Mouse (Mus musculus): ENCODE results near the gene Kcnt1. TPM values are rescaled to one million over a fixed set of nuclear protein-coding genes. Genes with fewer than 3 reads are reported as not detected.

The Kcnt1 gene
- total and polyA plus RNA-seq, 2 experiments from 2014 or later, result 0.27 to 1.0 TPM

DNA sequence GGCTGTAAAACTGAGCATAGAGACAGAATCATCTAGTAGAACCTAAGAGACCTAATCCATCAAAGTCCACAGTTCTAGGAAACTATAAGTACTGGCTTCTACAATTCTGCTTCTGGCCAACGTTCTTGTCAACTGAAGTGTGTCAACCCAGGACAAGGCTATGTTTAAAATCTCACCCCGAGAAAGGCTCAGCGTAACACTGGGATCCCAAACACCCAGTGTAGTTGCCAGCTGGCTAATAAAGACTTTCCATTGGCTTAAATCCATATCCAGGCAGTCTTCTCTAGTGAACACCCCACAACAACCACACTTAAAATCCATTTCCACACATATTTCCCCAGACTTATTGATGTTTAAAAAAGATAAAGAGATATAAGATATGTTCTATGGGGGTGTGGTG lies 32.7 kb upstream of the Kcnt1 start:
- Histone ChIP-seq H3K36me3 (replicated peaks; ENCODE audit: control insufficient read depth, insufficient read depth, low read length) (no peaks in the 10 kb centered on the region), H3K27ac (ENCODE audit: low read depth) (no peak overlapping the region), H3K4me1 (ENCODE audit: control insufficient read depth, insufficient read depth) (no peaks in the 10 kb centered on the region), H3K4me3 (ENCODE audit: low read depth, low read length) (no peak overlapping the region), H3K4me2 (ENCODE audit: low read depth, low read length) (no peak overlapping the region), H3K27me3 (ENCODE audit: control insufficient read depth, insufficient read depth, low read length) (0 out of 2 replicates have a peak, but pooled peaks cover 9% of the 10 kb centered on the region), H3K9ac (replicated peaks; ENCODE audit: low read depth, low read length) (no peak overlapping the region), H3K9me3 (replicated peaks; ENCODE audit: control insufficient read depth, low read length) (no peaks in the 10 kb centered on the region)
- ATAC-seq (ENCODE audit: insufficient read depth, low read depth) (no peak), DNase-seq (ENCODE audit: low spot score) (no peak)
- no peak for TF ChIP-seq CTCF (IDR thresholded peaks at IDR 0.05; ENCODE audit: low read depth)
- 62% methylated on average over 3 of the region's 3 CpGs for WGBS

DNA sequence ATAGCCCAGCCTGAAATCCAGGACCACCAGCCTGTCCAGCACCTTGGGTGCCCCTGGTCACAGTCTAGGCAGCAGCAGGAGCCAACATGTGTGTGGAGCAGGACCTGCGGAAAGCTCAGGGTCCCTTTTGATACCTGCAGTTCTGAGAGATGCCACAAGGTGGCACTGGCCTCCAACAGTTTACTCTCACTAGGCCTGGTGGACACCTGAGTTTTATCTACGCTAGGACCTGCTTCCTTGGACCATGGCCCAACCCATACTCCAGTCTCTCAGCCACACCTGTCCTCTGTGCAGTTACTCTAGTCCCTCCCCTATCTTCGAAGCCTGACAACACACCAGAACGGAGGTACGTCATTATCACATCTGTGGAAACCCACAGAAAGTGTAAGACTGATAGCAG lies 27.2 kb upstream of the Kcnt1 start:
- H3K36me3 ChIP-seq (replicated peaks; ENCODE audit: control insufficient read depth, insufficient read depth, low read length), result no peaks in the 10 kb centered on the region
- DNase-seq (ENCODE audit: low spot score), result peak; percentile 48
- peaks cover 17% of the 10 kb centered on the region; the same call in 1 of the 2 replicates for H3K27me3 ChIP-seq (ENCODE audit: control insufficient read depth, insufficient read depth, low read length)
- no peaks in the 10 kb centered on the region for H3K9me3 ChIP-seq (replicated peaks; ENCODE audit: control insufficient read depth, low read length)
- no peak overlapping the region for H3K4me3 ChIP-seq (ENCODE audit: low read depth, low read length)
- H3K27ac ChIP-seq (ENCODE audit: low read depth), result no peak overlapping the region
- 41% methylated on average over 5 of the region's 5 CpGs for WGBS
- no peak for TF ChIP-seq EP300 (IDR thresholded peaks at IDR 0.05; ENCODE audit: low read depth)
- peak; percentile 86 for TF ChIP-seq CTCF (IDR thresholded peaks at IDR 0.05; ENCODE audit: low read depth)
- no peaks in the 10 kb centered on the region for H3K4me1 ChIP-seq (ENCODE audit: control insufficient read depth, insufficient read depth)
- no peak overlapping the region for H3K4me2 ChIP-seq (ENCODE audit: low read depth, low read length)
- peak; percentile 49; the same call in 1 of the 2 replicates for ATAC-seq (ENCODE audit: insufficient read depth, low read depth)
- no peak overlapping the region for H3K9ac ChIP-seq (replicated peaks; ENCODE audit: low read depth, low read length)

DNA sequence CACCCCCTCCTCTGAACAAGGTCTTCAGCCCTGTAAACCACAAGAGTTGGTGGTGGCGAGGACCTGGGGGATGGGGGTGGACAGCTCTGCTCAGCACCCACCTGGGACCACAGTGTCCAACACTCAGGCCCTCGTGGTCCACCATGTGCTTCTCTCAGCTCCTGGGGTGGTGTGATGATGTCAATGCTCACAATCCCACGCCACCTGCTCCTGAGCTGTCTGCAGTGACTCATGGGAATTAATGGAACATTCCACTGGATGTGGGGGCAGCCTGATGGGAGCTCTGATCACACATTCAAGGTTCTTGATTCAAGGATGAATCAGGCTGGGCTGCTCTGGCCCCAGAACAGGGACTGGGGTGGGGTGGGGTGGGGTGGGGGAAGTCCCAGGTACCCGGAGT lies 21.4 kb upstream of the Kcnt1 start:
- DNase-seq (ENCODE audit: low spot score), result no peak
- Histone ChIP-seq H3K9ac (replicated peaks; ENCODE audit: low read depth, low read length) (no peak overlapping the region), H3K4me3 (ENCODE audit: low read depth, low read length) (no peak overlapping the region), H3K27me3 (ENCODE audit: control insufficient read depth, insufficient read depth, low read length) (peaks cover 7% of the 10 kb centered on the region; the same call in 1 of the 2 replicates), H3K36me3 (replicated peaks; ENCODE audit: control insufficient read depth, insufficient read depth, low read length) (no peaks in the 10 kb centered on the region), H3K4me1 (ENCODE audit: control insufficient read depth, insufficient read depth) (no peaks in the 10 kb centered on the region), H3K9me3 (replicated peaks; ENCODE audit: control insufficient read depth, low read length) (no peaks in the 10 kb centered on the region), H3K27ac (ENCODE audit: low read depth) (no peak overlapping the region), H3K4me2 (ENCODE audit: low read depth, low read length) (no peak overlapping the region)
- TF ChIP-seq EP300 (IDR thresholded peaks at IDR 0.05; ENCODE audit: low read depth), result no peak
- TF ChIP-seq CTCF (IDR thresholded peaks at IDR 0.05; ENCODE audit: low read depth), result no peak
- no peak for ATAC-seq (ENCODE audit: insufficient read depth, low read depth)
- WGBS, result 48% methylated on average over 4 of the region's 4 CpGs

DNA sequence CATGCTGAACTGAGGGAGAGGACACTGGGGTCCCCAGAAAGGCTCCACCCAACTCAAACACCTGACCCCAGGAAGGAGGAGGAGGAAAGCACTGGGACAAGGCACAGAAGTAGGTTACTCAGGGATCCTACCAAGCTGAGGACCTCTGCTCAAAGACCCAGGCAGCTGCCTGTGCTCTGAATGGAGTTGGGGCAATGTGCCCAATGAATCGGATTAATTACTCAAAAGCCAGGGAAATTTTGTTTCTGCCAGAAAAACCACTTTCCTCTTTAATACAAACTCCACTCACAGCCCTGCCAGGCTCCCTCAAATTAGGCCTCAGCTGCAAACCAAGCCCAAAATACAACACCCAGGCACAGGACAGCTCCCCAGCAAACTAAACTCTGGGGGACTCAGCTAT lies 20.8 kb upstream of the Kcnt1 start:
- no peak for ATAC-seq (ENCODE audit: insufficient read depth, low read depth)
- H3K27ac ChIP-seq (ENCODE audit: low read depth), result no peak overlapping the region
- 41% methylated on average over 1 of the region's 1 CpGs for WGBS
- H3K36me3 ChIP-seq (replicated peaks; ENCODE audit: control insufficient read depth, insufficient read depth, low read length), result no peaks in the 10 kb centered on the region
- H3K9me3 ChIP-seq (replicated peaks; ENCODE audit: control insufficient read depth, low read length), result no peaks in the 10 kb centered on the region
- H3K4me2 ChIP-seq (ENCODE audit: low read depth, low read length), result no peak overlapping the region
- H3K27me3 ChIP-seq (ENCODE audit: control insufficient read depth, insufficient read depth, low read length), result peaks cover 7% of the 10 kb centered on the region; the same call in 1 of the 2 replicates
- DNase-seq (ENCODE audit: low spot score), result no peak
- no peak overlapping the region for H3K4me3 ChIP-seq (ENCODE audit: low read depth, low read length)
- H3K9ac ChIP-seq (replicated peaks; ENCODE audit: low read depth, low read length), result no peak overlapping the region
- no peak for TF ChIP-seq EP300 (IDR thresholded peaks at IDR 0.05; ENCODE audit: low read depth)
- no peak for TF ChIP-seq CTCF (IDR thresholded peaks at IDR 0.05; ENCODE audit: low read depth)
- H3K4me1 ChIP-seq (ENCODE audit: control insufficient read depth, insufficient read depth), result no peaks in the 10 kb centered on the region

DNA sequence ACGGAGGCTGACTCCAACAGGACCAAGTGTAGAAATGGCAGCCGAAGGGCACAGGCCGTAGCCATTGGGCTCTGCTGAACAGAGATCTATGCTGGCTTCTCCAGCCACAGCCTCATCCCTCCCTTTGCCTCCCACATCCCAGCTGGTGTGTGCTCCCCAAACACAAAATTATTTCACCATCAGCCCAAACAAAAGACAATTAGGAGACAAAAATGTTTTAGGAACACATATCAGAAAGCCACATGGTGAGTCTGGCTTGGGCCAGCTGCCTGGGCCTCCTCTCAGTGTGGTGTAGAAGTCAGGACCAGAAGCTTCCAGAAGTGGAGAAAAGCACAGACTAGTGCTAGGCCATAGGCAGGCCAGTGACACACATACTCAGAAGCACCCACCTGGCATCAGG lies 19.4 kb upstream of the Kcnt1 start:
- no peak overlapping the region for H3K9ac ChIP-seq (replicated peaks; ENCODE audit: low read depth, low read length)
- DNase-seq (ENCODE audit: low spot score) (no peak), ATAC-seq (ENCODE audit: insufficient read depth, low read depth) (no peak)
- H3K4me2 ChIP-seq (ENCODE audit: low read depth, low read length), result no peak overlapping the region
- WGBS, result 82% methylated on average over 3 of the region's 3 CpGs
- no peaks in the 10 kb centered on the region for H3K36me3 ChIP-seq (replicated peaks; ENCODE audit: control insufficient read depth, insufficient read depth, low read length)
- no peaks in the 10 kb centered on the region for H3K4me1 ChIP-seq (ENCODE audit: control insufficient read depth, insufficient read depth)
- peaks cover 7% of the 10 kb centered on the region; the same call in 1 of the 2 replicates for H3K27me3 ChIP-seq (ENCODE audit: control insufficient read depth, insufficient read depth, low read length)
- H3K4me3 ChIP-seq (ENCODE audit: low read depth, low read length), result no peak overlapping the region
- no peak overlapping the region for H3K27ac ChIP-seq (ENCODE audit: low read depth)
- no peak for TF ChIP-seq CTCF (IDR thresholded peaks at IDR 0.05; ENCODE audit: low read depth)
- TF ChIP-seq EP300 (IDR thresholded peaks at IDR 0.05; ENCODE audit: low read depth), result no peak
- H3K9me3 ChIP-seq (replicated peaks; ENCODE audit: control insufficient read depth, low read length), result no peaks in the 10 kb centered on the region

DNA sequence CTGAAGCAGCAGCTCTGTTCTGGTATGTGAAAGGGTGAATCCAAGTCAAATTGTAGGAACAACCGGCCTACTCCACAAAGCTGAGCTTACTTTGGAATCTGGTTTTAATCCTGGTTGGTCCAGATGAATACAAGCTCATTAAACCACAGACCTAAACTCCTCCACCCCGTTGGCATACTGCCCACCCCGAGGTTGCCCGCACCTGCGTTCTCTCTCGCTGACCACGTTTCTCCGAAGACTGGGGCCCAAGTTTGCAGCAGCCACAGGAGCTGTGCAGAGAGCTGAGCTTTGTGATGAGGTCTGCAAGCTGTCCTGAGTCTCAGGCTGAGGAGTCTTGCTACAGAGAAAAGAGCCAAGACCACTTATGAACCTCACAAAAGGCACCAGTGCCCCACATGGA lies 17.0 kb upstream of the Kcnt1 start:
- H3K4me3 ChIP-seq (ENCODE audit: low read depth, low read length), result no peak overlapping the region
- H3K4me1 ChIP-seq (ENCODE audit: control insufficient read depth, insufficient read depth), result no peaks in the 10 kb centered on the region
- TF ChIP-seq CTCF (IDR thresholded peaks at IDR 0.05; ENCODE audit: low read depth) (no peak), EP300 (IDR thresholded peaks at IDR 0.05; ENCODE audit: low read depth) (no peak)
- DNase-seq (ENCODE audit: low spot score), result no peak
- H3K9ac ChIP-seq (replicated peaks; ENCODE audit: low read depth, low read length), result no peak overlapping the region
- WGBS, result 72% methylated on average over 8 of the region's 8 CpGs
- no peaks in the 10 kb centered on the region for H3K36me3 ChIP-seq (replicated peaks; ENCODE audit: control insufficient read depth, insufficient read depth, low read length)
- no peaks in the 10 kb centered on the region for H3K27me3 ChIP-seq (ENCODE audit: control insufficient read depth, insufficient read depth, low read length)
- no peak overlapping the region for H3K27ac ChIP-seq (ENCODE audit: low read depth)
- ATAC-seq (ENCODE audit: insufficient read depth, low read depth), result no peak
- no peak overlapping the region for H3K4me2 ChIP-seq (ENCODE audit: low read depth, low read length)
- no peaks in the 10 kb centered on the region for H3K9me3 ChIP-seq (replicated peaks; ENCODE audit: control insufficient read depth, low read length)

Data from heart, postnatal 0 days (tissue).